Mouse (Mus musculus) megakaryocyte, embryonic 14.5 days (primary cell): ENCODE results near the gene Ccdc162.

Experiments
- FLI1 ChIP-seq: IDR thresholded peaks from 2 replicates; pipeline ENCODE4 v1.6.1; 2012; ENCODE audit warnings: low read length, inconsistent platforms, mixed read lengths
- GATA1 ChIP-seq: IDR thresholded peaks from 3 replicates; pipeline ENCODE4 v1.6.1; 2012; ENCODE audit warnings: mixed read lengths, low read length, inconsistent platforms, borderline replicate concordance

GRCm38 (mm10) chr10:41611941-41612340 lies 104.5 kb downstream of the Ccdc162 start:
- TF ChIP-seq GATA1 (no peak), FLI1 (no peak)
